Mouse (Mus musculus) midbrain, embryonic 11.5 days (tissue): ENCODE measurements around the gene Hhipl2. TPM values are rescaled to one million over a fixed set of nuclear protein-coding genes. Genes with fewer than 3 reads are reported as not detected.
"Not testable (repeated sequence)": the region's sequence is repeated elsewhere in the genome, so short reads cannot be mapped to it uniquely, and the experiment has no call there.

Experiments used
- ATAC-seq: fragments of 200-750 bp; cut with Nextera tagmentation; 2 replicates; pipeline ENCODE4 v1.8.0; 2017; ENCODE audit warnings: moderate TSS enrichment, moderate library complexity; ENCODE audit not compliant: low FRiP score
- DNase-seq: peaks from one replicate; pipeline ENCODE4 v3.0.0; 2015; ENCODE audit warnings: low spot score; ENCODE audit errors: missing footprints
- H3K27ac ChIP-seq: fragments of 300-500 bp; sonication (generic); 2 replicates; pipeline ENCODE4 v1.5.1; 2014; ENCODE audit warnings: low read depth, low read length
- H3K27me3 ChIP-seq: fragments of 300-500 bp; sonication (generic); 2 replicates; pipeline ENCODE4 v1.6.1; 2014; ENCODE audit warnings: mild to moderate bottlenecking, low read length, moderate library complexity, mixed read lengths; ENCODE audit not compliant: control insufficient read depth, insufficient read depth
- H3K36me3 ChIP-seq: fragments of 300-500 bp; sonication (generic); 2 replicates; pipeline ENCODE4 v1.6.1; 2014; ENCODE audit warnings: mild to moderate bottlenecking, low read length, moderate library complexity, mixed read lengths; ENCODE audit not compliant: control insufficient read depth, insufficient read depth
- H3K4me1 ChIP-seq: fragments of 300-500 bp; sonication (generic); 2 replicates; pipeline ENCODE4 v1.6.1; 2014; ENCODE audit warnings: low read length; ENCODE audit not compliant: control insufficient read depth, insufficient read depth
- H3K4me2 ChIP-seq: fragments of 300-500 bp; sonication (generic); 2 replicates; pipeline ENCODE4 v1.6.1; 2014; ENCODE audit warnings: mild to moderate bottlenecking, moderate library complexity
- H3K4me3 ChIP-seq: fragments of 300-500 bp; sonication (generic); 2 replicates; pipeline ENCODE4 v1.5.1; 2014; ENCODE audit warnings: low read depth, low read length
- H3K9ac ChIP-seq: fragments of 300-500 bp; sonication (generic); 2 replicates; pipeline ENCODE4 v1.6.1; 2014; ENCODE audit warnings: low read length
- H3K9me3 ChIP-seq: fragments of 300-500 bp; sonication (generic); 2 replicates; pipeline ENCODE4 v1.6.1; 2016; ENCODE audit warnings: low read length; ENCODE audit not compliant: control insufficient read depth
- WGBS: fragments of 180-500 bp; shearing (Covaris S2); extraction: QIAGEN DNeasy Blood & Tissue Kit; methylation state at CpG from one replicate; pipeline ENCODE4 v1.1.7; 2014; 5-methylcytosine and 5-hydroxymethylcytosine counted together
- polyA plus RNA-seq: library from polyadenylated mRNA; unstranded; fragments of >200 nt; fragmentation: Nextera tagmentation; extraction: Ambion mirVana; gene quantifications from 2 replicates; pipeline ENCODE4 v1.2.1, GENCODE M21; 2014

Hhipl2 gene
- polyA plus RNA-seq, 1 experiment from 2014 or later: 0.11 TPM

- not testable (repeated sequence) for H3K27ac ChIP-seq, H3K4me3 ChIP-seq, H3K4me2 ChIP-seq, H3K4me1 ChIP-seq, ATAC-seq, H3K27me3 ChIP-seq, H3K9ac ChIP-seq, H3K36me3 ChIP-seq, H3K9me3 ChIP-seq, DNase-seq
- WGBS: 81% methylated on average over 3 of the region's 3 CpGs
Observed at GRCm38 (mm10) chr1:183387421-183387820, 30.6 kb upstream of the Hhipl2 start.

- Histone ChIP-seq H3K9me3 (no peaks in the 10 kb centered on the region), H3K36me3 (peaks cover 3% of the 10 kb centered on the region; the same call in 1 of the 2 replicates), H3K4me2 (peak within 1 kb of the TSS; percentile 82), H3K4me1 (peaks cover 5% of the 10 kb centered on the region), H3K4me3 (peak within 1 kb of the TSS; percentile 73), H3K27me3 (no peaks in the 10 kb centered on the region), H3K27ac (no peak within 1 kb of the TSS), H3K9ac (peak within 1 kb of the TSS; percentile 63)
- ATAC-seq (peak; percentile 100), DNase-seq (peak; percentile 99)
- 6% methylated on average over 44 of the region's 44 CpGs for WGBS
Observed at GRCm38 (mm10) chr1:183388426-183389406, 29.3 kb upstream of the Hhipl2 start, which contains the start of gene Taf1a. Taf1a (plus strand) TSS chr1:183388981.

GRCm38 (mm10) chr1:183403396-183403795 lies 14.6 kb upstream of the Hhipl2 start:
- 88% methylated on average over 3 of the region's 3 CpGs for WGBS
- H3K36me3 ChIP-seq: peaks cover 17% of the 10 kb centered on the region
- ATAC-seq (no peak), DNase-seq (no peak)
- no peaks in the 10 kb centered on the region for H3K27me3 ChIP-seq
- H3K9ac ChIP-seq: no peak overlapping the region
- no peaks in the 10 kb centered on the region for H3K4me1 ChIP-seq
- no peak overlapping the region for H3K4me2 ChIP-seq
- H3K4me3 ChIP-seq: no peak overlapping the region
- no peak overlapping the region for H3K27ac ChIP-seq
- no peaks in the 10 kb centered on the region for H3K9me3 ChIP-seq

- 94% methylated on average over 15 of the region's 15 CpGs for WGBS
- H3K9me3 ChIP-seq: no peaks in the 10 kb centered on the region
- ATAC-seq (no peak), DNase-seq (no peak)
- no peaks in the 10 kb centered on the region for H3K4me1 ChIP-seq
- H3K27me3 ChIP-seq: no peaks in the 10 kb centered on the region
- no peak overlapping the region for H3K27ac ChIP-seq
- no peak overlapping the region for H3K4me3 ChIP-seq
- H3K4me2 ChIP-seq: no peak overlapping the region
- H3K9ac ChIP-seq: no peak overlapping the region
- peaks cover 8% of the 10 kb centered on the region; the same call in 1 of the 2 replicates for H3K36me3 ChIP-seq
Observed at GRCm38 (mm10) chr1:183414081-183414727, 3.8 kb upstream of the Hhipl2 start.

- no peak overlapping the region for H3K27ac ChIP-seq
Observed at GRCm38 (mm10) chr1:183419741-183420140, 1.7 kb downstream of the Hhipl2 start.

GRCm38 (mm10) chr1:183420296-183420695 lies 2.3 kb downstream of the Hhipl2 start:
- no peak overlapping the region for H3K4me3 ChIP-seq
- no peaks in the 10 kb centered on the region for H3K27me3 ChIP-seq
- no peak overlapping the region for H3K9ac ChIP-seq
- no peaks in the 10 kb centered on the region for H3K9me3 ChIP-seq
- DNase-seq (no peak), ATAC-seq (no peak)
- no peaks in the 10 kb centered on the region for H3K4me1 ChIP-seq
- no peak overlapping the region for H3K4me2 ChIP-seq
- no peak overlapping the region for H3K27ac ChIP-seq
- 91% methylated on average over 10 of the region's 10 CpGs for WGBS
- no peaks in the 10 kb centered on the region for H3K36me3 ChIP-seq

More at GRCm38 (mm10) chr1:183419741-183420140, 1.7 kb downstream of the Hhipl2 start:
- Histone ChIP-seq H3K36me3 (no peaks in the 10 kb centered on the region), H3K4me1 (no peaks in the 10 kb centered on the region), H3K27me3 (no peaks in the 10 kb centered on the region), H3K9ac (no peak overlapping the region), H3K4me3 (no peak overlapping the region), H3K4me2 (no peak overlapping the region), H3K9me3 (no peaks in the 10 kb centered on the region)
- ATAC-seq (no peak), DNase-seq (no peak)
- WGBS: 93% methylated on average over 7 of the region's 7 CpGs

- no peak overlapping the region for H3K9ac ChIP-seq
- DNase-seq: no peak
- WGBS: 89% methylated on average over 7 of the region's 7 CpGs
- no peak overlapping the region for H3K4me3 ChIP-seq
- no peak for ATAC-seq
- no peaks in the 10 kb centered on the region for H3K36me3 ChIP-seq
- H3K27me3 ChIP-seq: no peaks in the 10 kb centered on the region
- no peaks in the 10 kb centered on the region for H3K4me1 ChIP-seq
- H3K4me2 ChIP-seq: no peak overlapping the region
- no peak overlapping the region for H3K27ac ChIP-seq
- no peaks in the 10 kb centered on the region for H3K9me3 ChIP-seq
Observed at GRCm38 (mm10) chr1:183424100-183424499, 6.1 kb downstream of the Hhipl2 start.

- no peak overlapping the region for H3K9ac ChIP-seq
- WGBS: 86% methylated on average over 9 of the region's 9 CpGs
- no peaks in the 10 kb centered on the region for H3K4me1 ChIP-seq
- no peaks in the 10 kb centered on the region for H3K27me3 ChIP-seq
- no peaks in the 10 kb centered on the region for H3K36me3 ChIP-seq
- ATAC-seq (no peak), DNase-seq (no peak)
- no peak overlapping the region for H3K4me2 ChIP-seq
- H3K27ac ChIP-seq: no peak overlapping the region
- no peak overlapping the region for H3K4me3 ChIP-seq
- H3K9me3 ChIP-seq: no peaks in the 10 kb centered on the region
Observed at GRCm38 (mm10) chr1:183434918-183435317, 16.9 kb downstream of the Hhipl2 start.

GRCm38 (mm10) chr1:183439036-183439435 lies 21.0 kb downstream of the Hhipl2 start:
- H3K27me3 ChIP-seq: no peaks in the 10 kb centered on the region
- no peak overlapping the region for H3K9ac ChIP-seq
- no peaks in the 10 kb centered on the region for H3K9me3 ChIP-seq
- DNase-seq: peak; percentile 93
- 27% methylated on average over 22 of the region's 22 CpGs for WGBS
- no peak for ATAC-seq
- H3K4me2 ChIP-seq: no peak overlapping the region
- no peaks in the 10 kb centered on the region for H3K36me3 ChIP-seq
- no peak overlapping the region for H3K4me3 ChIP-seq
- no peak overlapping the region for H3K27ac ChIP-seq
- no peaks in the 10 kb centered on the region for H3K4me1 ChIP-seq
